Mouse (Mus musculus) hindbrain, embryonic 12.5 days (tissue): ENCODE data around the gene Nav1. TPM values are rescaled to one million over a fixed set of nuclear protein-coding genes. Genes with fewer than 3 reads are reported as not detected.

Experiments
- ATAC-seq: fragments of 200-750 bp; cut with Nextera tagmentation; 2 replicates; pipeline ENCODE4 v1.8.0; 2017; ENCODE audit warnings: moderate TSS enrichment; ENCODE audit not compliant: low FRiP score
- H3K27ac ChIP-seq: fragments of 300-500 bp; sonication (generic); 2 replicates; pipeline ENCODE4 v1.5.1; 2016; ENCODE audit warnings: mild to moderate bottlenecking
- H3K27me3 ChIP-seq: fragments of 300-500 bp; sonication (generic); 2 replicates; pipeline ENCODE4 v1.6.1; 2016; ENCODE audit warnings: mild to moderate bottlenecking
- H3K36me3 ChIP-seq: fragments of 300-500 bp; sonication (generic); 2 replicates; pipeline ENCODE4 v1.6.1; 2016; ENCODE audit warnings: mild to moderate bottlenecking
- H3K4me1 ChIP-seq: fragments of 300-500 bp; sonication (generic); 2 replicates; pipeline ENCODE4 v1.6.1; 2016
- H3K4me2 ChIP-seq: fragments of 300-500 bp; sonication (generic); replicated peaks from 2 replicates; pipeline ENCODE4 v1.6.1; 2016; ENCODE audit warnings: mild to moderate bottlenecking
- H3K4me3 ChIP-seq: fragments of 300-500 bp; sonication (generic); 2 replicates; pipeline ENCODE4 v1.5.1; 2016; ENCODE audit warnings: mild to moderate bottlenecking
- H3K9ac ChIP-seq: fragments of 300-500 bp; sonication (generic); 2 replicates; pipeline ENCODE4 v1.6.1; 2016; ENCODE audit warnings: mild to moderate bottlenecking, moderate library complexity
- H3K9me3 ChIP-seq: fragments of 300-500 bp; sonication (generic); replicated peaks from 2 replicates; pipeline ENCODE4 v1.6.1; 2016; ENCODE audit warnings: mild to moderate bottlenecking
- WGBS: fragments of 180-500 bp; shearing (Covaris S2); methylation state at CpG from one replicate; pipeline ENCODE4 v1.1.7; 2016; 5-methylcytosine and 5-hydroxymethylcytosine counted together
- polyA plus RNA-seq: library from polyadenylated mRNA; unstranded; fragments of >200 nt; fragmentation: Nextera tagmentation; extraction: Ambion mirVana; gene quantifications from 2 replicates; pipeline ENCODE4 v1.2.1, GENCODE M21; 2016

Gene Nav1
- polyA plus RNA-seq, 1 experiment from 2014 or later, result 35.9 TPM

DNA sequence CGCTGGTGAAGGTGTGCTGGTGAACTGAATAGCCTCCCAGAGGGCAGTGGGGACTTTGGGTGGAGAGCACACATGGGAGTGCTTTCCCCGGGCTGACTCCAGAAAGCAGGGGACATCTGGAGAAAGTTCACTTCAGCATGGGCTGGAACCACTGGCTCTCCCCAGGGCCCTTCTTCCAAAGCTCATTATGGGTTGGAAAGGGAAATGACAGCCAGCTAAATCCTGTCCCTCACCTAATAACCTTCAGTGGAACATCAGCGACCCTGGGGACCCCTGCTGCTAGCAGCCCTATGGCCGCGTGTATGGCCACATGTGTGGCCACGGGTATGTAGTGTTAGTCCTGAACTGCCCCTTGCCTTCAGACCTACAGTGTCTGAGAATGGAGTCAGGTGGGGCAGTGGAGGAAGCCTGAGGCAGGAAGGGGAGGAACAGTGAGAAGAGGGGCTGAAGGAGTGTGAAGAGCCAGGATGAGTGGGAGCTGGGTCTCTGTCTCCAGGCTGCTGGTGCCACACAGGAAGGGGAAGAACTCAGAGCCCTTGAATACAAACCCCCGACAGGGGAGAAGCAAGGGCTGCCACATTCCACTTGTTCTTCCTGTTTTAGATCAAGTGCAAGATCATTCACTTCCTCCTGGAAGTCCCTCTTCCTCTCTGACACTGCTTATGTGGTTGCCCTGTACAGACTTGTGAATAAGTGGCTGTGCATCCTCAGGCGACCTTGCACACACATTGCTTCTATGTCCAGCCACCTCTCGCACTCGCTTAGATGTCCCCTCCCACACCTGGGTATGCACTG, 90.4 kb downstream of the Nav1 start:
- H3K36me3 ChIP-seq, result no peaks in the 10 kb centered on the region
- no peak for ATAC-seq
- H3K27me3 ChIP-seq, result no peaks in the 10 kb centered on the region
- no peak overlapping the region for H3K4me2 ChIP-seq
- no peak overlapping the region for H3K27ac ChIP-seq
- H3K9ac ChIP-seq, result no peak overlapping the region
- 67% methylated on average over 10 of the region's 10 CpGs for WGBS
- no peaks in the 10 kb centered on the region for H3K9me3 ChIP-seq
- H3K4me3 ChIP-seq, result no peak overlapping the region
- peaks cover 61% of the 10 kb centered on the region for H3K4me1 ChIP-seq

- 66% methylated on average over 12 of the region's 12 CpGs for WGBS
- Histone ChIP-seq H3K9me3 (no peaks in the 10 kb centered on the region), H3K4me1 (peaks cover 69% of the 10 kb centered on the region), H3K27ac (no peak overlapping the region), H3K9ac (no peak overlapping the region), H3K36me3 (no peaks in the 10 kb centered on the region), H3K27me3 (no peaks in the 10 kb centered on the region), H3K4me3 (no peak overlapping the region), H3K4me2 (no peak overlapping the region)
- no peak for ATAC-seq
Observed at GRCm38 (mm10) chr1:135515633-135516238, 91.4 kb downstream of the Nav1 start.

DNA sequence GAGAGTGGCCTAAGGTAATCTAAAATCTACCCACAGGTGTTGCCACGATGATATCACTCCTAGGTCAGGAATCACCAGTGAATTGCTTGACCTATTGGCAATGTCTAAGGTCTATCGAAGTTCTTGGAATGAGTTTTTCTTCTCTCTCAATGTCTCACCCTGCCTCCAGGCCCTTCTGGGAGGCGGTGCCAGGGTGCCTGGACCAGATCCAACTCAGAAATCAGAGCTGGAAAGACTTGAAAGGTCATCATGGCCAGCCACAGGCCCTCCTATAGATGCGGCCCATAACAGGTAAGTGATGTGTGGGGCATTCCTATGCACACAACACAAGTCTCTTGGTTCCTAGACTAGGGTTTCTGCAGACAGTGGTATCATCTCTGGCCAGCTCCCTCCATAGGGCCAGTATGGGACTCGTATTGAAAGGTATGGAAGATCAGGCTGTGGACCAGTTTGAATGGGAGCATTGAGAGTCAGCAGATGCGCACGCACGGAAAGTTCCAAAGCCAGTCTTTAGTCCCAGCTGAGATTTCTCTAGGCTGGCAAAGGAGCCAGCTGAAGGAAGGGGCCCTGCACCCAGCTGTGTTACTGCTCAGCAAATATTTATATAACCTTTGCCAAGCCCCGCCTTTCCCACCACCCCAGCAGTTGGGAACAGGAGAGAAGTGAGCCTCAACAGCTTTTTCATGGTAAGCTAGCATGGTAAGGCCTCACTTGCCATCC, 92.0 kb downstream of the Nav1 start:
- H3K9ac ChIP-seq, result no peak overlapping the region
- H3K4me1 ChIP-seq, result peaks cover 72% of the 10 kb centered on the region
- H3K27ac ChIP-seq, result no peak overlapping the region
- H3K9me3 ChIP-seq, result no peaks in the 10 kb centered on the region
- no peak overlapping the region for H3K4me3 ChIP-seq
- H3K36me3 ChIP-seq, result no peaks in the 10 kb centered on the region
- no peak overlapping the region for H3K4me2 ChIP-seq
- 70% methylated on average over 9 of the region's 9 CpGs for WGBS
- ATAC-seq, result no peak
- H3K27me3 ChIP-seq, result no peaks in the 10 kb centered on the region

DNA sequence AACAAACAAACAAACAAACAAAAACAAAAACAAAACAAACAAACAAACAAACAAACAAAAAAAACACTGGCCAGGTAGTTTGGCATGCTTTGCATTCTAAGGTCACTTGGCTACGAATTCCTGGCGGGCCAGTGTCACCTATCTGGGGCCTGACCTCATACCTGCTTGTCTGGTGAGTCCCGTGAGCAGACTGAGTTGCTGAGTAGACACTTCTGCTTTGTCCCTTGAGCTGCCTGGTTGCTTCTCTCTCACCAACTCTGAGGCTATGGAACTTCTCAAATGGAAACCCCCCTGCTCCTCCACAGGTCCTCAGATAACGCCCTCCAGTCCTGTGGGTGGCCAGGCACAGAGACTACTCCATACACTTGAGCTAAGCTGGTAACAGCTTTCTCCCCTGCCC, 93.0 kb downstream of the Nav1 start:
- Histone ChIP-seq H3K9me3 (no peaks in the 10 kb centered on the region), H3K27me3 (peaks cover 8% of the 10 kb centered on the region), H3K4me3 (no peak overlapping the region), H3K4me1 (peaks cover 80% of the 10 kb centered on the region), H3K36me3 (no peaks in the 10 kb centered on the region), H3K27ac (no peak overlapping the region), H3K4me2 (no peak overlapping the region), H3K9ac (no peak overlapping the region)
- WGBS, result 84% methylated on average over 4 of the region's 4 CpGs
- no peak for ATAC-seq

- H3K9me3 ChIP-seq, result no peaks in the 10 kb centered on the region
- H3K4me3 ChIP-seq, result no peak overlapping the region
- H3K4me1 ChIP-seq, result peaks cover 80% of the 10 kb centered on the region
- WGBS, result 52% methylated on average over 5 of the region's 5 CpGs
- H3K9ac ChIP-seq, result no peak overlapping the region
- H3K4me2 ChIP-seq, result no peak overlapping the region
- no peak overlapping the region for H3K27ac ChIP-seq
- no peaks in the 10 kb centered on the region for H3K36me3 ChIP-seq
- peaks cover 13% of the 10 kb centered on the region for H3K27me3 ChIP-seq
- no peak for ATAC-seq
Observed at GRCm38 (mm10) chr1:135513464-135513863, 93.6 kb downstream of the Nav1 start.

DNA sequence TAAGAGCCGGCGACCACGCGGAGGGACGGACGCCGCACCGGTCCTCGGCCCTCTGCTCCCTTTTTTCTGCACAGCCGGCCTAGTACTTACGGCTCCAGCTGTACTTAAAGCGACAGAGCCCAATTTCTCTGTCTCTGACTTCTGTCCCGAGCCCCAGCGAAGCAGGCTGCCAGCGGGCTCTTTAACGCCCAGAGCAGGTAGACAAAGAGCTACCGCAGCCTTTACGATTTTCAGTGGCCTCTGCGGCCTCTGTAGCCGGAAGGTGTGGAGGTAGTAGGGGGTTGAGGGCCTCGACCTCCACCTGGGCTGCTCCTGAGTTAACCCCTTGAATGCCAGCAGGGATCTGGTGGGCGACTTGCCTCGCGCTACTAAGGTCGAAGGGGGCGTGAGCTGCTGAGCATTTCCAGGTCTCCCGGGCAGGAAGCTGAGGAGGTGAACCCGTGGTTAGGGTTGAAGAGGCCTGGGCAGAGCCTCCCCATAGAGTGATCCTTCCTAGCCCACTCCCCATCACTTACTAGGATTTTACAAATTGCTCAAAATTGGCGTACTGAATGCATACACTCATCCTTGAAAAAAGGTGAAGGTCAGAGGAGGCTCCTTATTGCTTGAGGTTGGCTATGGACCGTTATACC, 96.6 kb downstream of the Nav1 start:
- Histone ChIP-seq H3K4me3 (peak overlapping the region; percentile 53), H3K9ac (peak overlapping the region; percentile 72), H3K9me3 (no peaks in the 10 kb centered on the region), H3K36me3 (no peaks in the 10 kb centered on the region), H3K4me2 (peak overlapping the region; percentile 66), H3K4me1 (peaks cover 70% of the 10 kb centered on the region), H3K27ac (peak overlapping the region; percentile 71), H3K27me3 (peaks cover 18% of the 10 kb centered on the region)
- ATAC-seq, result peak; percentile 84
- WGBS, result under 1% methylated on average over 30 of the region's 30 CpGs

DNA sequence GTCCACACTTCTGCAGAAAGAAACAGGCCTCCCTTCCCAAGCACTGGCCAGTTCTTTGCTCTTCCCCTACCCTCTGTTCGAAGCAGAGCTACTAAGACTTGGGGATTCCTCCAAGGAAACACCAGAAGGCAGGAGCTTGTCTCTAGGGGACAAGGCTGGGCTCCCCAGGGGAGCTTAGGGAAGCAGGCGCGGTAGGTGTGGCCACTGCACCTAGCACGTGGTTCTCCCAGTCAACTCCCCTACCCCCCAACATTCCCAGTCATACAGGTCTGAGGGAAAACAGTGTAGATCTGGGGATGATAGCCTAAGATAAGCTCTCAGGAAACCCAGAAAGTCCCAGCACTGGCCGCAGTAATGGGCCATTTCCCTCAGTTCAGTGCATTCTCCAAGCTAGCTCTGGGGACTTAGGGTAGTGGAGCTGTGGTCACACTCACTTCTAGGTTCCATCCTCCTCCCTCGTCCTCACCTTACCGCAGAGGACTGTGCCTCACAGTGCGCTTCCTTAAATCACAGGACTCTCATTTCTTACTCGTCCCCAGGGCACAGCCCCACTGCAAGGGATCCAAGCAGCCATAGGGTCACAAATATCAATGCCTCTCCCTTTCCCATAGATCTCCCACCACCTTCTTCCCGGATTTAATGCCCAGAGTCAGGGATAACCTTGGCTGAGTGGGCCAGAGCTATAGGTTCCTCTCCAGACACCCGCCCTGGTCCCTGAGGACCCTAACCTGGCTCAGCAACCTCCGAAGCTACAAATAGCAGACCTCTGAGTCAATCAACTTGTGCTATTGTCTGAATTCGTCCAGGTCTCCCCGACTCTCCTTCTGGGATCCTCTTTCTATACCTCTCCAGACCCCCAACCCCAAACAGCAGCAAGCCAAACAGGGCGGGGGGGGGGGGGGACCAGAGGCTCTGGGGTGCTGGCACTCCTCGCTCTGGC, 97.7 kb downstream of the Nav1 start:
- H3K4me3 ChIP-seq, result peak overlapping the region; percentile 53
- peaks cover 18% of the 10 kb centered on the region for H3K27me3 ChIP-seq
- ATAC-seq, result 0 out of 2 replicates have a peak, but pooled peaks have one; percentile 7
- peak overlapping the region; percentile 66 for H3K4me2 ChIP-seq
- H3K27ac ChIP-seq, result peak overlapping the region; percentile 71; the same call in 1 of the 2 replicates
- H3K9ac ChIP-seq, result peak overlapping the region; percentile 72
- peaks cover 67% of the 10 kb centered on the region for H3K4me1 ChIP-seq
- no peaks in the 10 kb centered on the region for H3K36me3 ChIP-seq
- 14% methylated on average over 15 of the region's 16 CpGs for WGBS
- no peaks in the 10 kb centered on the region for H3K9me3 ChIP-seq

GRCm38 (mm10) chr1:135508349-135508634, 98.8 kb downstream of the Nav1 start:
- ATAC-seq, result no peak
- Histone ChIP-seq H3K27me3 (peaks cover 18% of the 10 kb centered on the region), H3K4me3 (no peak overlapping the region), H3K4me2 (peak overlapping the region; percentile 66), H3K9ac (peak overlapping the region; percentile 38; the same call in 1 of the 2 replicates), H3K36me3 (no peaks in the 10 kb centered on the region), H3K4me1 (peaks cover 57% of the 10 kb centered on the region), H3K27ac (no peak overlapping the region), H3K9me3 (no peaks in the 10 kb centered on the region)
- 27% methylated on average over 3 of the region's 3 CpGs for WGBS

DNA sequence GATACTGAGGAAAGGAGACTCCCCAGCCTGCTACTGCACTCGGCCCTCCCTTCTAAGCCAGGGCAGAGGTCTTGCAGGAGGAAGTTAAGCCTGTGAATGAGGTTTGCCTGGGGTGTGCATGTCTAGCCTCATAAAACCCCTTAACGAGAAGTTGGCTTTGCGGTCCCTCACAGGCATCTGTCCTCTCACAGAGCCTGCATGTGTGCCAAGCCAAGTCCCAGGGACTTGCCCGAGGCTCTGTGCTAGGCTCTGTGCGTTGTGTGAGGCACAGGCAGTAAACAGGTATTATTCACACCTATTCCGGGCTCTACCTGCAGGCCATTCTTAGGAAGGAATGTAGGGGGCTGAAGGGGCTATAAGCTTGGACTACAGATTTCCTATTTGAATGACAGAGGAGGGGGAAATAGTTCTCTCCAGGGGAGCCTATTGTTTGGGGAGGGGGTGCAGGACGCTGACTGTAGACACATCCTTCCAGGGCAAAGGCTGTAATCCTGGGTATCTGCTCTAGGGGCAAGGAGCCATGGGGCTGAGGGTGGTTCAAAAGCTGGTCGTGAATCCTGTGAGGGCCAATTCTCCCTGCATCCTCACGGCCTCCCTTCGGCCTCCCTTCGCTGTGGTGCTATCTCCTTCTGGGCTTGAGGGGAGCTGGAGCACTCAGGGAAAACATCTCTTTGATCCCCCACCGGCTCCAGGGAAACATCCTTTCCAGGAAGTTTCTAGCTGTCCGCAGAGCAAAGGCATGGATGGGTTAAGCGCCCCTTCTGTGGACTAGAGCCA, 99.3 kb downstream of the Nav1 start:
- Histone ChIP-seq H3K4me3 (no peak overlapping the region), H3K36me3 (no peaks in the 10 kb centered on the region), H3K27me3 (peaks cover 18% of the 10 kb centered on the region), H3K4me2 (peak overlapping the region; percentile 66), H3K9ac (peak overlapping the region; percentile 38; the same call in 1 of the 2 replicates), H3K4me1 (peaks cover 52% of the 10 kb centered on the region), H3K27ac (no peak overlapping the region), H3K9me3 (no peaks in the 10 kb centered on the region)
- WGBS, result 39% methylated on average over 14 of the region's 14 CpGs
- no peak for ATAC-seq

- no peaks in the 10 kb centered on the region for H3K9me3 ChIP-seq
- ATAC-seq, result no peak
- peaks cover 41% of the 10 kb centered on the region for H3K4me1 ChIP-seq
- no peak overlapping the region for H3K27ac ChIP-seq
- H3K27me3 ChIP-seq, result peaks cover 18% of the 10 kb centered on the region
- no peak overlapping the region for H3K4me3 ChIP-seq
- no peak overlapping the region for H3K4me2 ChIP-seq
- WGBS, result 77% methylated on average over 7 of the region's 7 CpGs
- H3K9ac ChIP-seq, result no peak overlapping the region
- H3K36me3 ChIP-seq, result no peaks in the 10 kb centered on the region
Observed at GRCm38 (mm10) chr1:135505499-135505898, 101.6 kb downstream of the Nav1 start.

DNA sequence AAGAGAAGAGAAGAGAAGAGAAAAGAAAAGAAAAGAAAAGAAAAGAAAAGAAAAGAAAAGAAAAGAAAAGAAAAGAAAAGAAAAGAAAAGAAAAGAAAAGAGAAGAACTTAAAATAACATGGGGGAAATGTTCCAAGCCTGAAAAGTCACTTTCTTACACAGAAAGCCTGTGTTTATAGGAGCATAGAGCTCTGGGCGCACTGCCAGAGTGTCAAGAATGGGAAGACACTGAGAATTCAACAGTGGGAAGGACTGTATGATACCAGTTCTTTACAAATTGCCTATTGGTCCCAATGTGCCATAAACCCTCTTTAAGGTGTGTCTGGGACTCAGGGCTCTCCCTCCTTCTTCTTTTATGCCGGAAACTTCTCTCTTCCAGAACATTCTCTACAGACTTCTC, 103.7 kb downstream of the Nav1 start:
- 95% methylated on average over 2 of the region's 2 CpGs for WGBS
- H3K27ac ChIP-seq, result no peak overlapping the region
- H3K36me3 ChIP-seq, result no peaks in the 10 kb centered on the region
- no peak for ATAC-seq
- peaks cover 4% of the 10 kb centered on the region for H3K27me3 ChIP-seq
- H3K4me3 ChIP-seq, result no peak overlapping the region
- no peaks in the 10 kb centered on the region for H3K9me3 ChIP-seq
- H3K4me1 ChIP-seq, result peaks cover 36% of the 10 kb centered on the region
- no peak overlapping the region for H3K4me2 ChIP-seq
- H3K9ac ChIP-seq, result no peak overlapping the region
